Mouse (Mus musculus) intestine, embryonic 16.5 days (tissue): ENCODE data around the gene Ntrk1. TPM values are rescaled to one million over a fixed set of nuclear protein-coding genes. Genes with fewer than 3 reads are reported as not detected.

ENCODE experiments used
- ATAC-seq: fragments of 200-750 bp; cut with Nextera tagmentation; 2 replicates; pipeline ENCODE4 v1.8.0; 2017; ENCODE audit warnings: moderate TSS enrichment, moderate library complexity
- H3K27ac ChIP-seq: fragments of 300-500 bp; sonication (generic); 2 replicates; pipeline ENCODE4 v1.5.1; 2014; ENCODE audit warnings: mild to moderate bottlenecking, low read length
- H3K27me3 ChIP-seq: fragments of 300-500 bp; sonication (generic); replicated peaks from 2 replicates; pipeline ENCODE4 v1.6.1; 2014; ENCODE audit warnings: low read length, control low read depth, mixed read lengths; ENCODE audit not compliant: control insufficient read depth, insufficient read depth
- H3K36me3 ChIP-seq: fragments of 300-500 bp; sonication (generic); 2 replicates; pipeline ENCODE4 v1.6.1; 2014; ENCODE audit warnings: low read length, control low read depth; ENCODE audit not compliant: control insufficient read depth, insufficient read depth
- H3K4me1 ChIP-seq: fragments of 300-500 bp; sonication (generic); 2 replicates; pipeline ENCODE4 v1.6.1; 2014; ENCODE audit warnings: low read length, control low read depth, mixed read lengths; ENCODE audit not compliant: control insufficient read depth, insufficient read depth
- H3K4me2 ChIP-seq: fragments of 300-500 bp; sonication (generic); 2 replicates; pipeline ENCODE4 v1.6.1; 2014; ENCODE audit warnings: low read depth, low read length, control low read depth
- H3K4me3 ChIP-seq: fragments of 300-500 bp; sonication (generic); 2 replicates; pipeline ENCODE4 v1.5.1; 2014; ENCODE audit warnings: mild to moderate bottlenecking, low read length
- H3K9ac ChIP-seq: fragments of 300-500 bp; sonication (generic); 2 replicates; pipeline ENCODE4 v1.6.1; 2014; ENCODE audit warnings: low read depth, low read length
- H3K9me3 ChIP-seq: fragments of 300-500 bp; sonication (generic); 2 replicates; pipeline ENCODE4 v1.6.1; 2016; ENCODE audit warnings: low read length, control low read depth; ENCODE audit not compliant: control insufficient read depth
- WGBS: fragments of 180-500 bp; shearing (Covaris S2); extraction: QIAGEN DNeasy Blood & Tissue Kit; methylation state at CpG from one replicate; pipeline ENCODE4 v1.1.7; 2014; 5-methylcytosine and 5-hydroxymethylcytosine counted together
- polyA plus RNA-seq: library from polyadenylated mRNA; unstranded; fragments of >200 nt; fragmentation: Nextera tagmentation; extraction: Ambion mirVana; gene quantifications from 2 replicates; pipeline ENCODE4 v1.2.1, GENCODE M21; 2015

The Ntrk1 gene
- polyA plus RNA-seq, 1 experiment from 2014 or later: 1.4 TPM

DNA sequence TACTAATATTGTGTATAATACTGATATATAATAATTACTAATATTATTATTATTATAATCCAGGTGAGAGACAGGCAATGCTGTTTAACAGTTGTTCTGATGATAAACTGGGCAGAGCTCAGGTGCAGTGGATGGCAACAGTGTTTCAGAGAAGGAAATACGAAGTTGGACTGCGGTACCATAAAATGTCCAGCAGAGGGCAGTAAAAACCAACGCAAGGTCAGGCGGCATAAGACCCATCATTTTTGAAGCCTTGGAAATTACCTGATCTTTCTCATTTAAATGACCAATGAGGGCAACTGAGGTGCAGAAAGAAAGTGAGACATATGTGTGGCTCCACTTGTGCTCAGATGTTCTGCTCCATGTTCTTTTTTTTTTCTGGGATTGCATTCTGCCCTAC lies 24.7 kb downstream of the Ntrk1 start:
- H3K9me3 ChIP-seq: no peaks in the 10 kb centered on the region
- no peaks in the 10 kb centered on the region for H3K27me3 ChIP-seq
- no peak overlapping the region for H3K4me3 ChIP-seq
- WGBS: 2% methylated on average over 4 of the region's 4 CpGs
- no peak overlapping the region for H3K9ac ChIP-seq
- ATAC-seq: no peak
- no peaks in the 10 kb centered on the region for H3K36me3 ChIP-seq
- H3K4me1 ChIP-seq: peaks cover 24% of the 10 kb centered on the region
- no peak overlapping the region for H3K4me2 ChIP-seq
- no peak overlapping the region for H3K27ac ChIP-seq

DNA sequence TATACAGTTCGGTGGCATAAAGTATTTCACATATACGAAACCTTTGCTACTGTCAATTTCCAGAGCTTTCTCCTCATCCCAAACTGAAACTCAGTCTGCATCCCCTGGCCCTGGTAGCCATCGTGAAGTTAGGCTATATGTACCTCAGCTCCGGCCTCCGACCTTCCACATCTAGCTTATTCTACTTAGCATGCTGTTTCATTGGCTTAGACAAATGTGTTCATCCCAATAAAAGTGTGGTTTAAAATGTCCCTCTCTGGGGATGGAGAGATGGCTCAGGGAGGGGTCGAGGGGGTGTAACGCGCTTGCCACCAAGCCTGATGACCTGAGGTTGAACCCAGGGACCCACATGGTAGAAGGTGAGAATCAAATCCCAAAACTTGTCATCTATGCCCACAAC lies 25.5 kb downstream of the Ntrk1 start:
- Histone ChIP-seq H3K4me3 (no peak overlapping the region), H3K9me3 (no peaks in the 10 kb centered on the region), H3K4me1 (peaks cover 32% of the 10 kb centered on the region), H3K9ac (no peak overlapping the region), H3K36me3 (no peaks in the 10 kb centered on the region), H3K4me2 (no peak overlapping the region), H3K27me3 (no peaks in the 10 kb centered on the region), H3K27ac (no peak overlapping the region)
- ATAC-seq: no peak
- WGBS: 81% methylated on average over 8 of the region's 8 CpGs

GRCm38 (mm10) chr3:87768844-87769243 lies 26.1 kb downstream of the Ntrk1 start:
- peaks cover 38% of the 10 kb centered on the region for H3K4me1 ChIP-seq
- H3K36me3 ChIP-seq: no peaks in the 10 kb centered on the region
- H3K9me3 ChIP-seq: no peaks in the 10 kb centered on the region
- H3K27me3 ChIP-seq: no peaks in the 10 kb centered on the region
- peak overlapping the region; percentile 62 for H3K4me2 ChIP-seq
- ATAC-seq: peak; percentile 70
- WGBS: under 1% methylated on average over 37 of the region's 37 CpGs
- peak overlapping the region; percentile 52 for H3K4me3 ChIP-seq
- peak overlapping the region; percentile 71 for H3K9ac ChIP-seq
- peak overlapping the region; percentile 72 for H3K27ac ChIP-seq

DNA sequence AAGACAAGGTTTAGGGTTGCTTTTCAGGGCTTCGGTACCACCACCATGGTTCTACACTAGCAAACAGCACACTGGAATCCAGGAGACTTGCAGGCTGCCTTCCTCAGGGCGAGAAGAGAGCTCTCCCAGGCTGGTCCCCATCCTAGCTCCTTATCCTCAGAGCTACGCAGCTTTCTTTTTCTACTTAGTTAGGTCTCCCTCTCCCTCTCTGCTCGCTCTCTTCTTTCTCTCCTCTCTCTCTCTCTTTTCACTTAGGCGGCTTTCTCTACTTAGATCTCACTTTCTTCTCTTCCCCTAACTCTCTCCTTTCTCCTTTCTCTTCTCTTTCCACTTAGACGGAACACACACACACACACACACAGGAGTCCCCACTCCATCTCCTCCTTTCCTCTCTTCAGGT lies 26.5 kb downstream of the Ntrk1 start:
- Histone ChIP-seq H3K4me3 (peak overlapping the region; percentile 52), H3K9me3 (no peaks in the 10 kb centered on the region), H3K27me3 (no peaks in the 10 kb centered on the region), H3K4me1 (peaks cover 42% of the 10 kb centered on the region), H3K9ac (peak overlapping the region; percentile 71), H3K27ac (peak overlapping the region; percentile 72), H3K36me3 (no peaks in the 10 kb centered on the region), H3K4me2 (peak overlapping the region; percentile 62)
- ATAC-seq: no peak
- 33% methylated on average over 6 of the region's 6 CpGs for WGBS

DNA sequence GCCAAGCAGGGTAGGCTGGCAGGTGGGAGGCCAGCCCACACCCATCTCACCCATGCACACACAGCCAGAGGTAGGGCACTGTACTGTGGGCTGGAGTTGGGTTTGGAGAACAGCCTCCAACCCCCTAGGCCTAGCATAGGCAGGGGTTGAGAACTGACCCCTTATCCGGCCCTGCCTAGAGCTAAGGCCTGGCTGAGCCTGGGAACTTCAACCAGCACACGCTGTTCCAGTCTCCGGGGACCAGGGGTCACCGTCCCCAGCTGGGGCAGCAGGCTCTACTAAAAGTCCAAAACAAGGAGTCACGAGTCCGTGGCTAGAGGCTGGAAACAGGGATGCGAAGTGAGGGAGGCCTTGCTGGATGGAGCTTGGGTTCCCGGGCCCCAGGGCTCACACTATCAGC lies 27.2 kb downstream of the Ntrk1 start:
- Histone ChIP-seq H3K27ac (peak overlapping the region; percentile 72), H3K27me3 (no peaks in the 10 kb centered on the region), H3K9me3 (no peaks in the 10 kb centered on the region), H3K4me2 (peak overlapping the region; percentile 62), H3K9ac (peak overlapping the region; percentile 71), H3K36me3 (no peaks in the 10 kb centered on the region), H3K4me1 (peaks cover 49% of the 10 kb centered on the region), H3K4me3 (peak overlapping the region; percentile 52)
- no peak for ATAC-seq
- 73% methylated on average over 8 of the region's 8 CpGs for WGBS

DNA sequence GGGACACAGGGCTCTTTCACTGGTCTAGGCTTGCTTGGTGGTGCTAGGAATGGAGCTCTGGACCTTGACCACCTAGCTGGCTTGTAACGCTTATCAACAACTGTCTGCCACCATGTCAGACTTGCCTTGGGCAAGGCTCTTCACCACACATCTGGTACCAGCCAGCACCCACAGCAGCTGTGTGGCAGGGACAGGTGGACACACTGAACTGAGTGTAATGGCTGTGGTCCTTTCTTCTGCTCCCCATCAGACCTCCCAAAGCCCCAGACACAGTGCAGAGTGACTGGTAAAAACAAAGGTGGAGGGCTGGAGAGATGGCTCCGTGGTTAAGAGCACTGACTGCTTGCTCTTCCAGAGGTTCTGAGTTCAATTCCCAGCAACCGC lies 28.7 kb downstream of the Ntrk1 start:
- Histone ChIP-seq H3K36me3 (no peaks in the 10 kb centered on the region), H3K4me1 (peaks cover 63% of the 10 kb centered on the region), H3K9me3 (no peaks in the 10 kb centered on the region), H3K4me2 (peak overlapping the region; percentile 55; the same call in 1 of the 2 replicates), H3K4me3 (no peak overlapping the region; the same call in 1 of the 2 replicates), H3K27me3 (no peaks in the 10 kb centered on the region), H3K9ac (peak overlapping the region; percentile 62; the same call in 1 of the 2 replicates), H3K27ac (peak overlapping the region; percentile 89)
- 76% methylated on average over 3 of the region's 3 CpGs for WGBS
- no peak for ATAC-seq

- Histone ChIP-seq H3K36me3 (no peaks in the 10 kb centered on the region), H3K4me3 (peak overlapping the region; percentile 20; the same call in 1 of the 2 replicates), H3K4me2 (peak overlapping the region; percentile 55), H3K4me1 (peaks cover 61% of the 10 kb centered on the region), H3K27ac (peak overlapping the region; percentile 89), H3K9ac (peak overlapping the region; percentile 62), H3K9me3 (no peaks in the 10 kb centered on the region), H3K27me3 (no peaks in the 10 kb centered on the region)
- no peak for ATAC-seq
- WGBS: 72% methylated on average over 5 of the region's 5 CpGs
These were observed 29.2 kb downstream of the Ntrk1 start for GRCm38 (mm10) chr3:87765631-87766283.

DNA sequence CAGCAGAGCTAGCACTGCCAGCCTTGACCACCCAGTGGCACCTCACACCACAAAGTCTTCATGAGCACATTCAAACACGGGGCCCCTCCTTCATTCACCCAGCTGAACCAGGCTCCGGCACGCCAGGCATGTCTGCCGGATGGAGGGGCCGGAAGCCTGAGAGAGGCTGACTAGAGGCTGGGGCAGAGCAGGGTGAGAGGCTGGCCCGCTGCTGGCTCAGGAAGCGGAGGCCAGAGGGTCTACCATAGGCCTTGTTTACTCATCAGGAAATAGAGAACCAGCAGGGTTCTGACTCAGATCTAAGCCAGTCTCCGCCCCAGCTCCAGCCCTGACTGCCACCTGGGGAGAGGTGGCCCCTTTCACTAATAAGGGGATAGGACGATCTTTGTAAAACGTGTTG lies 29.9 kb downstream of the Ntrk1 start:
- Histone ChIP-seq H3K36me3 (no peaks in the 10 kb centered on the region), H3K9me3 (no peaks in the 10 kb centered on the region), H3K4me3 (peak overlapping the region; percentile 20), H3K27ac (peak overlapping the region; percentile 89), H3K4me1 (peaks cover 60% of the 10 kb centered on the region), H3K4me2 (peak overlapping the region; percentile 55), H3K9ac (peak overlapping the region; percentile 62), H3K27me3 (no peaks in the 10 kb centered on the region)
- WGBS: 18% methylated on average over 10 of the region's 10 CpGs
- peak; percentile 18 for ATAC-seq

- peaks cover 60% of the 10 kb centered on the region for H3K4me1 ChIP-seq
- peak overlapping the region; percentile 26 for H3K4me3 ChIP-seq
These were observed 30.5 kb downstream of the Ntrk1 start for GRCm38 (mm10) chr3:87764506-87764905.

More at GRCm38 (mm10) chr3:87764506-87764905, 30.5 kb downstream of the Ntrk1 start:
- ATAC-seq: no peak
- Histone ChIP-seq H3K36me3 (no peaks in the 10 kb centered on the region), H3K9me3 (no peaks in the 10 kb centered on the region), H3K27ac (peak overlapping the region; percentile 89), H3K4me2 (peak overlapping the region; percentile 55), H3K9ac (peak overlapping the region; percentile 62), H3K27me3 (no peaks in the 10 kb centered on the region)
- 17% methylated on average over 10 of the region's 10 CpGs for WGBS
